Mouse (Mus musculus) ovary, postnatal 36 days (tissue): ENCODE data around the gene Med7.
A peak's percentile ranks its signal among the peaks of the same experiment; 100 is the strongest.

Experiments used
- DNase-seq: peaks from one replicate; pipeline ENCODE4 v3.0.0; 2022; ENCODE audit warnings: low spot score, mixed read lengths

Med7 gene

GRCm38 (mm10) chr11:46430123-46430522 is 6.6 kb upstream of the Med7 start:
- no peak for DNase-seq

- peak; percentile 60 for DNase-seq
Measured at GRCm38 (mm10) chr11:46431129-46431528, 5.6 kb upstream of the Med7 start.

- DNase-seq = no peak
Measured at GRCm38 (mm10) chr11:46435363-46435762, 1.4 kb upstream of the Med7 start.

GRCm38 (mm10) chr11:46437459-46438000 is 805 bp downstream of the Med7 start:
- no peak for DNase-seq

GRCm38 (mm10) chr11:46439005-46439543 is 2.3 kb downstream of the Med7 start:
- DNase-seq = no peak

- no peak for DNase-seq
Measured at GRCm38 (mm10) chr11:46441774-46442173, 5.0 kb downstream of the Med7 start.

- no peak for DNase-seq
Measured at GRCm38 (mm10) chr11:46443152-46443551, 6.4 kb downstream of the Med7 start.

GRCm38 (mm10) chr11:46443979-46444378 is 7.3 kb downstream of the Med7 start:
- no peak for DNase-seq

- no peak for DNase-seq
Measured at GRCm38 (mm10) chr11:46446150-46446549, 9.4 kb downstream of the Med7 start.

GRCm38 (mm10) chr11:46447644-46448484 is 11.1 kb downstream of the Med7 start:
- DNase-seq = no peak

- DNase-seq = no peak
Measured at GRCm38 (mm10) chr11:46449461-46450080, 12.8 kb downstream of the Med7 start.

- no peak for DNase-seq
Measured at GRCm38 (mm10) chr11:46454453-46455045, 17.8 kb downstream of the Med7 start, which contains the start of gene Havcr2. Havcr2 (plus strand) TSS chr11:46454935.

- no peak for DNase-seq
Measured at GRCm38 (mm10) chr11:46459960-46460359, 23.2 kb downstream of the Med7 start.

- DNase-seq = no peak
Measured at GRCm38 (mm10) chr11:46461362-46461761, 24.6 kb downstream of the Med7 start.

GRCm38 (mm10) chr11:46461931-46462330 is 25.2 kb downstream of the Med7 start:
- no peak for DNase-seq

GRCm38 (mm10) chr11:46466878-46467277 is 30.2 kb downstream of the Med7 start:
- no peak for DNase-seq

- no peak for DNase-seq
Measured at GRCm38 (mm10) chr11:46474220-46474619, 37.5 kb downstream of the Med7 start.

GRCm38 (mm10) chr11:46479311-46479710 is 42.6 kb downstream of the Med7 start:
- no peak for DNase-seq

- no peak for DNase-seq
Measured at GRCm38 (mm10) chr11:46480517-46480916, 43.8 kb downstream of the Med7 start.

- DNase-seq = no peak
Measured at GRCm38 (mm10) chr11:46488231-46488630, 51.5 kb downstream of the Med7 start.

GRCm38 (mm10) chr11:46488650-46489049 is 51.9 kb downstream of the Med7 start:
- DNase-seq = no peak
